Mouse (Mus musculus) liver, embryonic 11.5 days (tissue): ENCODE results near the gene Net1. TPM values are rescaled to one million over a fixed set of nuclear protein-coding genes. Genes with fewer than 3 reads are reported as not detected.
"Not testable (repeated sequence)": the region's sequence is repeated elsewhere in the genome, so short reads cannot be mapped to it uniquely, and the experiment has no call there.

Experiments
- ATAC-seq: fragments of 200-750 bp; cut with Nextera tagmentation; replicated peaks from 2 replicates; pipeline ENCODE4 v1.8.0; 2017; ENCODE audit warnings: moderate number of reproducible peaks, mild to moderate bottlenecking, moderate TSS enrichment, moderate library complexity; ENCODE audit not compliant: low FRiP score
- DNase-seq: peaks from one replicate; pipeline ENCODE4 v3.0.0-alpha.2; 2017; ENCODE audit warnings: low spot score
- H3K27ac ChIP-seq: fragments of 300-500 bp; sonication (generic); 2 replicates; pipeline ENCODE4 v1.5.1; 2014; ENCODE audit warnings: mild to moderate bottlenecking, low read depth, low read length, control low read depth
- H3K27me3 ChIP-seq: fragments of 300-500 bp; sonication (generic); replicated peaks from 2 replicates; pipeline ENCODE4 v1.6.1; 2014; ENCODE audit warnings: low read length, mixed read lengths; ENCODE audit not compliant: control insufficient read depth, insufficient read depth
- H3K36me3 ChIP-seq: fragments of 300-500 bp; sonication (generic); 2 replicates; pipeline ENCODE4 v1.6.1; 2014; ENCODE audit warnings: mild to moderate bottlenecking, low read length, moderate library complexity, mixed read lengths; ENCODE audit not compliant: control insufficient read depth, insufficient read depth
- H3K4me1 ChIP-seq: fragments of 300-500 bp; sonication (generic); replicated peaks from 2 replicates; pipeline ENCODE4 v1.6.1; 2014; ENCODE audit warnings: low read length, mixed read lengths; ENCODE audit not compliant: control insufficient read depth, insufficient read depth
- H3K4me2 ChIP-seq: fragments of 300-500 bp; sonication (generic); 2 replicates; pipeline ENCODE4 v1.6.1; 2014; ENCODE audit warnings: mild to moderate bottlenecking, control low read depth, moderate library complexity
- H3K4me3 ChIP-seq: fragments of 300-500 bp; sonication (generic); 2 replicates; pipeline ENCODE4 v1.5.1; 2014; ENCODE audit warnings: low read depth, low read length, control low read depth
- H3K9ac ChIP-seq: fragments of 300-500 bp; sonication (generic); 2 replicates; pipeline ENCODE4 v1.6.1; 2014; ENCODE audit warnings: low read depth, low read length, control low read depth
- H3K9me3 ChIP-seq: fragments of 300-500 bp; sonication (generic); 2 replicates; pipeline ENCODE4 v1.6.1; 2016; ENCODE audit warnings: low read length, inconsistent platforms, mixed read lengths; ENCODE audit not compliant: control insufficient read depth
- WGBS: fragments of 180-500 bp; shearing (Covaris S2); extraction: QIAGEN DNeasy Blood & Tissue Kit; methylation state at CpG from one replicate; pipeline ENCODE4 v1.1.7; 2014; 5-methylcytosine and 5-hydroxymethylcytosine counted together
- polyA plus RNA-seq: library from polyadenylated mRNA; unstranded; fragments of >200 nt; fragmentation: Nextera tagmentation; extraction: Ambion mirVana; gene quantifications from 2 replicates; pipeline ENCODE4 v1.2.1, GENCODE M21; 2014

The Net1 gene
- polyA plus RNA-seq, 1 experiment from 2014 or later = 95.0 TPM

- Histone ChIP-seq H3K36me3 (no peaks in the 10 kb centered on the region), H3K9ac (no peak overlapping the region), H3K4me2 (no peak overlapping the region), H3K4me1 (no peaks in the 10 kb centered on the region), H3K4me3 (no peak overlapping the region), H3K9me3 (no peaks in the 10 kb centered on the region), H3K27me3 (no peaks in the 10 kb centered on the region), H3K27ac (no peak overlapping the region)
- ATAC-seq = no peak
- DNase-seq = no peak
- 78% methylated on average over 5 of the region's 5 CpGs for WGBS
These were observed 6.5 kb upstream of the Net1 start for GRCm38 (mm10) chr13:3924483-3924882.

- 53% methylated on average over 4 of the region's 4 CpGs for WGBS
- Histone ChIP-seq H3K4me3 (no peak overlapping the region), H3K9ac (no peak overlapping the region), H3K27ac (no peak overlapping the region), H3K4me1 (peaks cover 5% of the 10 kb centered on the region; the same call in 1 of the 2 replicates), H3K9me3 (no peaks in the 10 kb centered on the region), H3K27me3 (no peaks in the 10 kb centered on the region), H3K4me2 (no peak overlapping the region), H3K36me3 (peaks cover 18% of the 10 kb centered on the region; the same call in 1 of the 2 replicates)
- no peak for ATAC-seq
- DNase-seq = no peak
These were observed 4.5 kb downstream of the Net1 start for GRCm38 (mm10) chr13:3913504-3913903.

GRCm38 (mm10) chr13:3910356-3910755, 7.7 kb downstream of the Net1 start:
- no peaks in the 10 kb centered on the region for H3K9me3 ChIP-seq
- DNase-seq (no peak), ATAC-seq (no peak)
- H3K36me3 ChIP-seq = peaks cover 10% of the 10 kb centered on the region; the same call in 1 of the 2 replicates
- no peaks in the 10 kb centered on the region for H3K27me3 ChIP-seq
- no peak overlapping the region for H3K9ac ChIP-seq
- H3K4me2 ChIP-seq = no peak overlapping the region
- 90% methylated on average over 5 of the region's 5 CpGs for WGBS
- no peaks in the 10 kb centered on the region for H3K4me1 ChIP-seq
- H3K4me3 ChIP-seq = no peak overlapping the region
- no peak overlapping the region for H3K27ac ChIP-seq

GRCm38 (mm10) chr13:3908262-3908661, 9.8 kb downstream of the Net1 start:
- no peak for ATAC-seq
- DNase-seq = no peak
- Histone ChIP-seq H3K9me3 (no peaks in the 10 kb centered on the region), H3K27ac (no peak overlapping the region), H3K4me1 (no peaks in the 10 kb centered on the region), H3K4me2 (no peak overlapping the region), H3K9ac (no peak overlapping the region), H3K4me3 (no peak overlapping the region), H3K36me3 (peaks cover 4% of the 10 kb centered on the region; the same call in 1 of the 2 replicates), H3K27me3 (no peaks in the 10 kb centered on the region)
- 59% methylated on average over 4 of the region's 4 CpGs for WGBS

- no peak overlapping the region for H3K4me2 ChIP-seq
- 64% methylated on average over 6 of the region's 6 CpGs for WGBS
- H3K27me3 ChIP-seq = no peaks in the 10 kb centered on the region
- no peak overlapping the region for H3K9ac ChIP-seq
- DNase-seq (no peak), ATAC-seq (no peak)
- no peak overlapping the region for H3K27ac ChIP-seq
- H3K4me3 ChIP-seq = no peak overlapping the region
- no peaks in the 10 kb centered on the region for H3K4me1 ChIP-seq
- H3K9me3 ChIP-seq = no peaks in the 10 kb centered on the region
- H3K36me3 ChIP-seq = no peaks in the 10 kb centered on the region; the same call in 1 of the 2 replicates
These were observed 10.8 kb downstream of the Net1 start for GRCm38 (mm10) chr13:3907151-3907696.

- Histone ChIP-seq H3K4me1 (peaks cover 10% of the 10 kb centered on the region; the same call in 1 of the 2 replicates), H3K4me3 (no peak overlapping the region), H3K4me2 (no peak overlapping the region), H3K36me3 (peaks cover 4% of the 10 kb centered on the region), H3K27ac (no peak overlapping the region), H3K27me3 (no peaks in the 10 kb centered on the region), H3K9me3 (no peaks in the 10 kb centered on the region), H3K9ac (no peak overlapping the region)
- no peak for DNase-seq
- 87% methylated on average over 9 of the region's 9 CpGs for WGBS
- no peak for ATAC-seq
These were observed 18.7 kb downstream of the Net1 start for GRCm38 (mm10) chr13:3899301-3899700.

- not testable (repeated sequence) for H3K9me3 ChIP-seq, H3K9ac ChIP-seq, ATAC-seq, H3K36me3 ChIP-seq, DNase-seq, H3K27ac ChIP-seq, H3K4me2 ChIP-seq, H3K27me3 ChIP-seq, H3K4me3 ChIP-seq
- peaks cover 16% of the 10 kb centered on the region for H3K4me1 ChIP-seq
- WGBS = 94% methylated on average over 5 of the region's 5 CpGs
These were observed 19.8 kb downstream of the Net1 start for GRCm38 (mm10) chr13:3898202-3898601.

GRCm38 (mm10) chr13:3896913-3897312, 21.1 kb downstream of the Net1 start:
- Histone ChIP-seq H3K4me2 (no peak overlapping the region), H3K4me3 (no peak overlapping the region), H3K9ac (no peak overlapping the region), H3K4me1 (peaks cover 16% of the 10 kb centered on the region), H3K27ac (no peak overlapping the region), H3K27me3 (no peaks in the 10 kb centered on the region), H3K9me3 (no peaks in the 10 kb centered on the region), H3K36me3 (peaks cover 4% of the 10 kb centered on the region; the same call in 1 of the 2 replicates)
- ATAC-seq (no peak), DNase-seq (no peak)
- WGBS = 38% methylated on average over 5 of the region's 5 CpGs

- Histone ChIP-seq H3K4me3 (no peak overlapping the region), H3K36me3 (peaks cover 4% of the 10 kb centered on the region; the same call in 1 of the 2 replicates), H3K4me1 (peaks cover 21% of the 10 kb centered on the region), H3K9me3 (no peaks in the 10 kb centered on the region), H3K27ac (no peak overlapping the region), H3K4me2 (no peak overlapping the region), H3K27me3 (no peaks in the 10 kb centered on the region), H3K9ac (no peak overlapping the region)
- WGBS = 81% methylated on average over 6 of the region's 6 CpGs
- ATAC-seq (no peak), DNase-seq (no peak)
These were observed 22.0 kb downstream of the Net1 start for GRCm38 (mm10) chr13:3896032-3896431.
